Mouse (Mus musculus): ENCODE results near the gene Thumpd2. TPM values are rescaled to one million over a fixed set of nuclear protein-coding genes. Genes with fewer than 3 reads are reported as not detected.

Thumpd2 gene
- polyA plus RNA-seq, 1 experiment from 2014 or later, result 10.8 TPM

DNA sequence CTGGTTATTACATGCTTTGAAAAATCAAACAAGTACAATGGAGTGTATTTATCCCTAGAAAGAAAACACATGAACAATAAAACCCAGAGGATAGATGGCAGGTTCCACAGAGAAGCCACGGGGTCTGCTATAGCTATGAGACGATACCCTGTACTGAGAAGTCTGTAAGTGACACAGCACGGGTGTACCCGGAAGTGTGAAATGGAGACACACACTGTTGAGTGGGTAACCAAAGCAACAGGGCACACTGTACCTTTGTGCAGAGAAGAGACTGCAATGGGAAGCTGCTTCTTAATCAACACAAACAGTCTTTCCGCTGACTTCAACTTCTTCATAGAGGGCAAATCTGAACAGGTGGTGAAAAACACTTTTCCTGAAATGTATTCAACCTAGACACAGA is 9.4 kb downstream of the Thumpd2 start:
- H3K4me1 ChIP-seq, result peaks cover 5% of the 10 kb centered on the region
- no peak overlapping the region for H3K4me2 ChIP-seq (replicated peaks)
- WGBS, result 88% methylated on average over 5 of the region's 5 CpGs
- no peak for ATAC-seq (ENCODE audit: low FRiP score, low read depth)
- peaks cover 26% of the 10 kb centered on the region for H3K36me3 ChIP-seq
- no peaks in the 10 kb centered on the region for H3K27me3 ChIP-seq (replicated peaks)
- no peak overlapping the region for H3K27ac ChIP-seq
- H3K9me3 ChIP-seq, result no peaks in the 10 kb centered on the region
- H3K9ac ChIP-seq, result no peak overlapping the region
- no peak overlapping the region for H3K4me3 ChIP-seq

DNA sequence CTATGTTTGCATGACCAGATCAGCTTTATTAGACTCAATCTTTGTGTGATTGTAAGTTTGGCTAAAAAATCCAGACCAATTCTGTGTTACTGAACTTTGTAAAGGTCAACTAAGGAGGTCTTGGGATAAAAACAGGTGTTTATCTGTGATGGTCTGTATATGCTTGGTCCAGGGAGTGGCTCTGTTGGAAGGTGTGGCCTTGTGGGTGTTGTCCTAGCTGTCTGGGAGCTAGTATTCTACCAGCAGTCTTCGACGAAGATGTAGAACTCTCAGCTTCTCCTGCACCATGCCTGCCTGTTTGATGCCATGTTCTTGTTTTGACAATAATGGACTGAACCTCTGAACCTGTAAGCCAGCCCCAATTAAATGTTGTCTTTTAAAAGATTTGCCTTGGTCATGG is 11.6 kb downstream of the Thumpd2 start:
- no peaks in the 10 kb centered on the region for H3K27me3 ChIP-seq (replicated peaks)
- no peak overlapping the region for H3K4me2 ChIP-seq (replicated peaks)
- no peak overlapping the region for H3K9ac ChIP-seq
- H3K4me3 ChIP-seq, result no peak overlapping the region
- ATAC-seq (ENCODE audit: low FRiP score, low read depth), result no peak
- H3K4me1 ChIP-seq, result peaks cover 7% of the 10 kb centered on the region
- no peaks in the 10 kb centered on the region for H3K9me3 ChIP-seq
- 96% methylated on average over 2 of the region's 2 CpGs for WGBS
- H3K36me3 ChIP-seq, result peaks cover 26% of the 10 kb centered on the region
- no peak overlapping the region for H3K27ac ChIP-seq

DNA sequence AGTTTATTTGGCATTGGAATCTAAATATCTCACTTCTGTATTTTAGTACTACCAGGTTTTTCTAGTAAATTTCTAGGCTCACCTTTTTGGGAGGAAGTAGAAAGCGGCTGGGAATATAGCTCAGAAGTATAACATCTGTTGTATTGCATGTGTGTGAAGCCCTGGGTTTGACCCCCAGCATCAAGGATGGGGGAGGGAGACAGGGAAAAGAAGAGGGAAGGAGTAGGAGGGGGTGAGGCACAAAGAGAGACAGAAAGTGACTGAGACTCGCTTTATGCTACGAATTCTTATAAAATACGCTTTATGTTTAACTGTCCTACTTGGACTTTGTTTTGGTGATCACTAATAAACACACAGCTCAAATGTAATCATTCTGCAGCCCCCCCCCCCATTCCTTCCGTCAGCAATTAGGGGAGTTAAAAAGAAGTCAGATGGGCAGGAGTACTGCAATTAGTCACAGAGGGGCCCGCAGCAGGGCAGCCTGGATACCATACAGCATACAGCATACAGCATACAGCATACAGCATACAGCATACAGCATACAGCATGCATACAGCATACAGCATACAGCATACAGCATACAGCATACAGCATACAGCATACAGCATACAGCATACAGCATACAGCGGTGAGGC is 16.8 kb downstream of the Thumpd2 start:
- H3K27me3 ChIP-seq (replicated peaks), result no peaks in the 10 kb centered on the region
- H3K9me3 ChIP-seq, result no peaks in the 10 kb centered on the region
- H3K9ac ChIP-seq, result no peak overlapping the region
- ATAC-seq (ENCODE audit: low FRiP score, low read depth), result no peak
- H3K4me2 ChIP-seq (replicated peaks), result no peak overlapping the region
- H3K36me3 ChIP-seq, result peaks cover 15% of the 10 kb centered on the region
- H3K4me1 ChIP-seq, result peaks cover 7% of the 10 kb centered on the region; the same call in 1 of the 2 replicates
- H3K4me3 ChIP-seq, result no peak overlapping the region
- WGBS, result 75% methylated on average over 7 of the region's 7 CpGs
- no peak overlapping the region for H3K27ac ChIP-seq

DNA sequence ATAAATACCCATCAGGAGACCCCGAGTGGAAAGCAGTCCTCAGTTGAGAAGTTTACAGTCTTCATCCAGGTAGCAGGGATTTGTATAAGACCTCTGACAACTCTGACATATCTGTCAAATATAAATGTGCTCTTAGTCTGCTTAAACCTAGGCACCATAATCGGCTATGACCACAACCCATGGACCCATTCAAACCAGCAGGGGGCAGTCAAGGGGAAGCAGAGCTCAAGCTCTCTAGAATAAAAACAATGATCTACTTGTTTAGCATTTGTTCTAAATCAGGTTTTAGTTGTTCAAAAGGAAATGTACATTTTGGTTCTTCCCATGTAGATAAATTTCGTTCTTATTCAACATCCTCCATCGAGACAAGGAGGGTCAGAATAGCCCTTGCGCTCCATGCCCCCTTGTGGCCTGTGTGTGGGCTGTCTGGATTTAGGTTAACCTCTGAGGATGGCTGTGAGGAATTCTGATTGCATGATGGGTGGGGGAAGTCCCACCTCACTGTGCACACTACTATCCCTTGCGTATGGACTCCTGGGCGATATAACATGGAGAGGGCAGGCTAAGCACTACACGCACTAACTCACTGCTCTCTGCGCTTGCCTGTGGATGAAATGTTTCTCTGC is 19.2 kb downstream of the Thumpd2 start:
- H3K36me3 ChIP-seq, result peaks cover 10% of the 10 kb centered on the region
- H3K9me3 ChIP-seq, result no peaks in the 10 kb centered on the region
- ATAC-seq (ENCODE audit: low FRiP score, low read depth), result no peak
- no peak overlapping the region for H3K9ac ChIP-seq
- 91% methylated on average over 9 of the region's 9 CpGs for WGBS
- H3K27me3 ChIP-seq (replicated peaks), result no peaks in the 10 kb centered on the region
- H3K4me3 ChIP-seq, result no peak overlapping the region
- peaks cover 7% of the 10 kb centered on the region; the same call in 1 of the 2 replicates for H3K4me1 ChIP-seq
- no peak overlapping the region for H3K27ac ChIP-seq
- no peak overlapping the region for H3K4me2 ChIP-seq (replicated peaks)

DNA sequence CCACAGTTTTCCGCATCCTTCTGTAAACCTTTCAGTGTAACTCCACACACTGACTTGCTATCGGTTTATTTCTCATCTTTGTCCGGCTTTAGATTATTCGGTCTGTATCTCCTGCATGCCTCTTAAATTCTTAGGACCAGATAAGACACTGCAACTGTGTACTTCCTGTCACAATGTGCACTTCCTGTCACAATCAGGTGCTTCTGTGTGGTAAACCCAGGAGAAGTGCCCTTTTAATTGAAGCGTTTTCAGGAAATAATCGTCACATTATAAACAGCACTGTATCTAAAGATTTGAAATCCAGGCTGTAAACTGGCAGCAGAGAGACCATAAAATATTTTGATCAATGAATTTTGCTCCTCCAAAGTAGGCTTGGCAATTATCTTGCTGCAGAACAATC is 19.8 kb downstream of the Thumpd2 start:
- Histone ChIP-seq H3K9ac (no peak overlapping the region), H3K4me2 (replicated peaks) (no peak overlapping the region), H3K4me3 (no peak overlapping the region), H3K36me3 (peaks cover 12% of the 10 kb centered on the region), H3K27me3 (replicated peaks) (no peaks in the 10 kb centered on the region), H3K9me3 (no peaks in the 10 kb centered on the region), H3K4me1 (peaks cover 7% of the 10 kb centered on the region; the same call in 1 of the 2 replicates), H3K27ac (no peak overlapping the region)
- WGBS, result 95% methylated on average over 6 of the region's 6 CpGs
- no peak for ATAC-seq (ENCODE audit: low FRiP score, low read depth)

DNA sequence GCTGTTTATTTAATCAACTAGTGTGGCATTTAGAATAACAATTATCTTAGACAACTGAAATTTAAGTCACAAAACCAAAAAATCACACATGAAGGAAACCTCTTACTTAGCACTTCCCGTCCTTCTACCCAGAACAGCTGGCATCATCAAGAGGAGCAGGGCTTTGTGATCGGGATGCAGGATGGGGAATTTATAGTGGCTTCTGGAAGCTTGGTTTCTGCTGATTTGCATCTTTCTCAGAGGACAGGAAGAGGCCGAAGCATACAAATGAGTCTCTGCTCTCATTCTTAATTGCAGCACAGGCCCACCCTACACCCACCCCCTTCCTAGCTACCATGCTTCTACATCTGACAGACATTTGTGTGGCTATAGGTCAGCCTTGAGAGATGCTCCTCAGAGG is 20.5 kb downstream of the Thumpd2 start:
- no peak overlapping the region for H3K27ac ChIP-seq
- peaks cover 12% of the 10 kb centered on the region for H3K36me3 ChIP-seq
- H3K9me3 ChIP-seq, result no peaks in the 10 kb centered on the region
- H3K4me2 ChIP-seq (replicated peaks), result no peak overlapping the region
- H3K4me1 ChIP-seq, result peaks cover 7% of the 10 kb centered on the region; the same call in 1 of the 2 replicates
- no peak overlapping the region for H3K9ac ChIP-seq
- no peak overlapping the region for H3K4me3 ChIP-seq
- H3K27me3 ChIP-seq (replicated peaks), result no peaks in the 10 kb centered on the region
- WGBS, result 59% methylated on average over 3 of the region's 3 CpGs
- ATAC-seq (ENCODE audit: low FRiP score, low read depth), result no peak

DNA sequence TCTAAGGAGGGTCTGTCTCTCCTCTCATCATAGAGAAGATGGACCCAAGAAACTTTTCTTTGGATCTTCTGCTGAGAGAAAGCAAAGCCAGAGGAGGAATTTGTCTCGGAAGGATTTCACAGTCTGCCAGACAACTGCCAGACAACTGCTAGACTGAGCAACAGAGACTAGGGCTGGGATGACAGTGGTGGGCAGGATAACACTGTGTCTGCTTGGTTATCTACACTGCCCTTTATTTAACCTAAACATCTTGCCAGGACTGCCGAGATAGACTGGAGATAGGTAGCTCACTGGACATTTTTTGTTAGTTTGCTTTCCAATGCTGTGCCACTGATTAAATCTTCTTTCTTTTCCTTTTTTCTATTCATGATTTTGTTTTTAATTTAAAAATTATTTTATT is 23.2 kb downstream of the Thumpd2 start:
- Histone ChIP-seq H3K36me3 (peaks cover 30% of the 10 kb centered on the region), H3K4me3 (no peak overlapping the region), H3K4me1 (no peaks in the 10 kb centered on the region), H3K9ac (no peak overlapping the region), H3K9me3 (no peaks in the 10 kb centered on the region), H3K27ac (no peak overlapping the region), H3K27me3 (replicated peaks) (no peaks in the 10 kb centered on the region), H3K4me2 (replicated peaks) (no peak overlapping the region)
- 94% methylated on average over 2 of the region's 2 CpGs for WGBS
- no peak for ATAC-seq (ENCODE audit: low FRiP score, low read depth)

DNA sequence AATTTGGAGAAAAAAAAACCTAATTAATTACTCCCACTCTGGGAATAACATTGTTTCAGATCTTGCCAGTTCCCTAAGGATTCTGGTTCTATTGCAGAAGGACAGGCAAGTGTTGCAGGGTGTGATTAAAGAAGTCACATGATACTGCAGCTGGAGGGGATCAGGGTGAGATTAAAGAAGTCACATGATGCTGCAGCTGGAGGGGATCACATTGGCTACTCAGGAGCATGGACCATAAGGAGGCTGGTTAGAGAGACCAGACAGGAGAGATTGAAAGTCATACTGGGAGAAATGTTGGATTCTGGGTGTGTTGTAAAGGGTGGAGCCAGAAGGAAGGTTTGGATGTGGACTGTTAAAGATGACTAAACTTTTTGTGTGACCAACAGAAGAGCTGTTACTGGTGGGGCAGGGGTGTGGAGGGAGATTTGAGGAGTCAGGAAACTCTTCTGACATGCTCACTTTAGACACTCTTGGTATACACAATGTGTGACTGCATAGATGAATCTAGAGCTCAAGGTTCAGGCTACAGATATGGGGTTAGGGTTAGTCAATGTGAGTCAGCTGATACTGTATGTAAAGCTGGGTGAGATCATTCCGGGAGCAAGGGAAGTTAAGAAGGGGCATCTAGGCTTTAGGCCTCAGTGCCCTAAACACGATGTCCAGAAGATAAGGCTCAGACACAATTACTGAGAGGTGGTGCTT is 26.0 kb downstream of the Thumpd2 start:
- peaks cover 35% of the 10 kb centered on the region for H3K36me3 ChIP-seq
- no peak overlapping the region for H3K4me3 ChIP-seq

DNA sequence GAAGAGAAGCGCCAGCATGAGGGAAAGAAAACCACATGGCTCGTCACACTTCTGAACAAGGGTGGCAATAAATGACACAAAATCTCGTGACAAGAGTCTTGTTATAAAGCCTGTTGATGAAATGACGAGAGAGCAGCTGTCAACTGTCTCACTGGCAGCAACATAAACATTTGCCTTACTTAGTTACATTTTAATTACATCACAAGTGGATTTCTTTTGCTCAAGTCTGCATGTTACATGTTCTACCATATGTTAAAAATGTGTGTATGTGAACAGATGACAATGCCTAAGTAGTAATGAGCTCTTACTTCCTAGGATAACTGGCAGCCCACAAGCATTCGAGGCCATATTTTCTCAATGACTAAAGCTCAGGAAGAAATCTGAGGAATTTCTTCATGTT is 29.5 kb downstream of the Thumpd2 start:
- H3K36me3 ChIP-seq, result peaks cover 27% of the 10 kb centered on the region
- no peak for ATAC-seq (ENCODE audit: low FRiP score, low read depth)

More for the DNA sequence above, 26.0 kb downstream of the Thumpd2 start:
- ATAC-seq (ENCODE audit: low FRiP score, low read depth), result no peak
- H3K27me3 ChIP-seq (replicated peaks), result no peaks in the 10 kb centered on the region
- no peak overlapping the region for H3K27ac ChIP-seq
- H3K4me1 ChIP-seq, result no peaks in the 10 kb centered on the region
- no peaks in the 10 kb centered on the region for H3K9me3 ChIP-seq
- no peak overlapping the region for H3K9ac ChIP-seq
- no peak overlapping the region for H3K4me2 ChIP-seq (replicated peaks)
- WGBS, result 93% methylated on average over 2 of the region's 2 CpGs

DNA sequence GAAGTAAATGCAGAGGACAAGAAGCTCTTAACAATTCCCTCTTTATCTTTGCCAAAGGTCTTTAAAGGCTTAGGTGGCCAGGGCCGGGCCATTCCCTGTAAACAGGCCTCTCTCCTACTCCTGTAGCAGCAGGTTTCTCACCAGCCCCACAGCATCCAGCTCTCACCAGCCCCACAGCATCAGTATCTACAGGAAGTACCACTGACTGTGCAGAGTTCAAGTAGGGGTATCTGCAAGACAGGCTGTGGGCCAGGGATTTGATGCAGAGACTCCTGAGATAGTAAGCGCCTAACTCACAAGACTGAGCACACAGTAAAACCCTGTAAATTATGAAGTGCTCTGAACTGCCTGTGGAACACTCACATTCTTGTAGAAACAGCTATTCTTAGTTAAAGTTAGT is 31.9 kb downstream of the Thumpd2 start:
- H3K4me2 ChIP-seq (replicated peaks), result no peak overlapping the region
- H3K36me3 ChIP-seq, result peaks cover 23% of the 10 kb centered on the region
- H3K27ac ChIP-seq, result no peak overlapping the region
- 89% methylated on average over 2 of the region's 2 CpGs for WGBS
- no peak for ATAC-seq (ENCODE audit: low FRiP score, low read depth)
- H3K9ac ChIP-seq, result no peak overlapping the region
- no peak overlapping the region for H3K4me3 ChIP-seq
- no peaks in the 10 kb centered on the region for H3K9me3 ChIP-seq
- no peaks in the 10 kb centered on the region for H3K4me1 ChIP-seq
- no peaks in the 10 kb centered on the region for H3K27me3 ChIP-seq (replicated peaks)

More for the DNA sequence above, 29.5 kb downstream of the Thumpd2 start:
- Histone ChIP-seq H3K4me3 (no peak overlapping the region), H3K27me3 (replicated peaks) (no peaks in the 10 kb centered on the region), H3K27ac (no peak overlapping the region), H3K4me2 (replicated peaks) (no peak overlapping the region), H3K9me3 (no peaks in the 10 kb centered on the region), H3K4me1 (no peaks in the 10 kb centered on the region), H3K9ac (no peak overlapping the region)
- 87% methylated on average over 5 of the region's 5 CpGs for WGBS

DNA sequence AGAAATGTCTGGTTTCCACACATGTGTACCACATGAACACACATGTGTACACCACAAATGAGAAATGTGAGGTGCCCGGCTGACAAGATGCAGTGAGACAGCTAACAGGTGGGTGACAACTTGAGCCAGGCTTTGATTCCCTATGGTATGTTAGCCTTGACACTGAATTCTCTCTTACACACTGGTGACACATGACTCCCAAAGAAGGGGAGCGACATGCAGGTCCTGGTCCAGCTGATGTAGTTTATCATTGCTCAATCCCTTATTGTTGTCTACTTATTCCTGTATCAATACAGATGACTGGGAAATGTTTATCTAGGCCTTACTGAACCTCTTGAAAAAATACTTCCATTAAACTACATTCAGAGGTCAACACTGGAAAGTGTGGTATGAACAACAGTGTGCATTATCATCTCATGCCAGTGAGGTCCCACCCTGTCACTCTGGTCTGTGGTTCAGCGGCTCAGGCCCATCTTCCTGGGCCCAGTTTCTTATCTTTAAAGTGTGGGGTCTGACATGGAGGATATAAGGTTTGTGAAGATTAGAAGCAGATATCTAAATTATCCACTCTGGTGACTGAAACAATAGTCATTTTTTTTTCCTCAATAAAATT is 32.9 kb downstream of the Thumpd2 start:
- WGBS, result 93% methylated on average over 3 of the region's 3 CpGs
- no peaks in the 10 kb centered on the region for H3K27me3 ChIP-seq (replicated peaks)
- no peak overlapping the region for H3K27ac ChIP-seq
- H3K36me3 ChIP-seq, result peaks cover 19% of the 10 kb centered on the region
- no peak for ATAC-seq (ENCODE audit: low FRiP score, low read depth)
- H3K9me3 ChIP-seq, result no peaks in the 10 kb centered on the region
- no peak overlapping the region for H3K4me3 ChIP-seq
- H3K4me2 ChIP-seq (replicated peaks), result no peak overlapping the region
- no peaks in the 10 kb centered on the region for H3K4me1 ChIP-seq
- no peak overlapping the region for H3K9ac ChIP-seq

DNA sequence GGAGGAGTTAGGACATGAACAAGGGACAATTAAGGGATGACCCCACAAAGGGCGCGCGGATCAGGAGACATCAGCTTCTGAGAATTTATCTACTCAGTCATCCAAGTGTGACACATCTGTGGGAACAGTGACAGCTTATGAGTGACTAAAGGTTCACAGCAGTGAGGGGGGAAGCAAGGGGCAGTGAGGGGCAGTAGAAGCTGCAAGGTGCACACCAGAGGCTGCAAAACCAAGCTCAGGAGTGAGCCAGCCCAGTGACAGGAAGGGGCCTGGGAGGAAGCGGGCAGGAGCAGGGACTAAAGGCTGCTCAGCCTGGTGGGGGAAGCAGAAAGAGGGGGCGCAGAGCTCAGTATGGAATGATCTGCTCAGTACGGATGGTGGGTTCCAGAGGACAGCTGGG is 37.6 kb downstream of the Thumpd2 start:
- WGBS, result 78% methylated on average over 6 of the region's 6 CpGs
- Histone ChIP-seq H3K36me3 (peaks cover 13% of the 10 kb centered on the region), H3K9me3 (no peaks in the 10 kb centered on the region), H3K4me2 (replicated peaks) (no peak overlapping the region), H3K4me1 (no peaks in the 10 kb centered on the region), H3K9ac (no peak overlapping the region), H3K27me3 (replicated peaks) (no peaks in the 10 kb centered on the region), H3K4me3 (no peak overlapping the region), H3K27ac (no peak overlapping the region)
- ATAC-seq (ENCODE audit: low FRiP score, low read depth), result peak; percentile 44; the same call in 1 of the 2 replicates

Data from neural tube, embryonic 12.5 days (tissue).